Mouse (Mus musculus) right cerebral cortex, postnatal 25 days (tissue): ENCODE measurements around the gene Rtl3.

ENCODE experiments used
- DNase-seq: peaks from one replicate; pipeline ENCODE4 v3.0.0; 2022

Gene Rtl3

DNA sequence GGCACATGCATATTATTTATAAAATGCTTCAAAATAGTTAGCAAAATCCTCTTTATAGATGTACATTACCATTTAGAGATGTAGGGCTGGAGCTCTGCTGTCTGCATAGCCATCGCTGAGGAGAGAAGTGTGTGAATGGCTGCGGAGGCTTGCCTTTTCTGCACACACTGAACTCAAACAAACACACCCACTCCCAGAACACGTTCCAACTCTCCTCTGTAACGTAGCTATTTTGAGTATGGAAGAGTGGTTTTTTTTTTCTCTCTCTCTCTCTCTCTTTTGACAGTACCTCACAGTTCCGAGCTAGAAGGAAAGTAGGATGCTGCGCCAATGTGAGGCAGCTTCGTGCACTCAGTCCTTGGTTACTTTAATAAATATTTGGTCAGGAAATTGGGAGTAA lies at the start of gene Rtl3:
Gene Rtl3 (minus strand): TSS at position 236 of the 400 bp plus-strand sequence.
- peak; percentile 18 for DNase-seq

DNA sequence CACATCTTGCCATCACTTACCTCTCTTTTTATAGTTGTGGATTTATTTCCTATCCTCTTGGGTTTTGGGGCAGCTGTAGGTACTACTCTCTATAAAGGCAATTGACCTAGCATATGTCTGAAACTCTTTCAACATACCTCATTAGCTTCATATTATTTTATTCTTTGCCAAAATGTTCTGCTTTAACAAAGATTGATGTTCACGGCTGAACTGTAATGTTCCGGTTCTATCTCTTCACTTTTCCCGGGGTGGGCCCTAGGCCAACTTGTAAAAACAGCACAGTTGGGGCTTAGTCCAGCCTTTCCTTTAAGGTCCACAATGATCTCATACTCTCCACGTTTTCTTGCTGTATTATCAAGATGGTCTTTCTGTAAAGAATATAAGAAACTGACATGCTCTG lies 31.9 kb upstream of the Rtl3 start:
- no peak for DNase-seq

DNA sequence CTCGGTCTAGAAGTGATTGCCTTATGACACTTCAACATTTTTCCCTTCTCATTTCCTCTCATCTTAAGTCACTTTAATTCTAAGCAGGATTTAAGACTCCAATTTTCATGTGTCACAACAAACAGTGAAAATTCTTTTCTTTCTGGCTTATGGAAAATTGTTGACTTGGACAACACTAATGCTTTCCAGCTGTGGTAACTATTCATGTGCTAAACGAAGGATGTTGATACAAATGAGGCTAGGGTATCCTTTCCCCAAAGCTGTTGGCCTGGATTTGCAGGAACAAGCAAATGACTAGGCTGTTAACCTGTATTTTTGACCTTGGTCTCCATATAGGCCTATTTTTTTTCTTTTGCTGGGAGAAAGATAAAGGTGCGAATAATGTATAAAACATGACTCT lies 31.4 kb upstream of the Rtl3 start:
- DNase-seq = no peak

DNA sequence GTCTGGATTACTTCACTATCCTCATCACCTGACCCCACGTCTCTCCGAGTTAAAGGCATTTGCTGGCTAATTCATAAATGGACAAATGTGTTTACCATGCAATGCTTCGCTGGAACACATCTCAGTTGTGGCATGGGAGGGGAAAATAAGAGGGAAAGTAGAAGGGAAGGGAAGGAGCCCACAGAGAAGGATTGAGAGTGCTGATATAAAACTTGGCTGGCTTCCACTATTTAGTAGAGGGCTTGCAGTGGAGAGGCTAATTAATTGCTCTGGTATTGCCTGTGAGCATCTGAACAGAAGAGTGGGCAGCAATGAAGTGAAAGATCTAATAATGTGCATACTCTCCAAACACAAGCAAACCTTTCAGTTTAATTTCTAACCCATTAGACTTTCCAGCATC lies 31.0 kb upstream of the Rtl3 start:
- no peak for DNase-seq

DNA sequence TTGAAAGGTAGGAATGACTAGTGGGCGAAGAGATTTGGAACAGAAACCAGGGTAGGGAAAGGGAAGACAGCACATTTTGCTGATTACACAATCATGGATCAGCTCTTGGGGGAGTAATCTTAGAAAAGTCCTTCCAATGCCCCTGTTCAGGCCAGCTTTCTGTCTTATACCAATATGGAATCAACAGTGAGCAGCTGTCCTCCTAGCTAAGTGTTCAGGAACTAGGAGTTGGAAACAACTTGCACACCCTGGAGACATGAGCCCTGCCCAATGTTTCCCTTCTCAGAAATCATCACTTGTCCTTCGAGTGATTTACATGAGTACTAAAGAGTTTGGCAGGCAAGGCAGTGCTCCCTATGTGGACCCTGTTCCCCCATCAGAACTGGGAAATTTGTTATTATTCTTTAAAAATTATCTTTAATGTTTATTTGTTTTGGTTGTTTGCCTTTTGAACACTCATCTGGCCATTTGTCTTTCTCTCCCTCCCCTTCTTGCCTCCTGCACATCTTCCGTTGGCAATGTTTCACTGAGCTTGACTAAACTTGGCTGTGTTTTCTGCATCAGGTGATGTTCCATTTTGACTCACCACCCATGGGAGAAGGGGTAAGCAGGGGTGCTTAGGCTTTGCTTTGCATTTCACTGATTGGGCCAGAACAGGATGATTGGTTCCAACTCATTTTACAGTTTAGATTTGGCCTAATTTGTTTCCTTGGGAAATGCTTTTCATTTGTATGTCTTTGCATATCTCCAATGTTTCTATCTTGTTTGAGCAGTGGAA lies 13.3 kb upstream of the Rtl3 start:
- no peak for DNase-seq

DNA sequence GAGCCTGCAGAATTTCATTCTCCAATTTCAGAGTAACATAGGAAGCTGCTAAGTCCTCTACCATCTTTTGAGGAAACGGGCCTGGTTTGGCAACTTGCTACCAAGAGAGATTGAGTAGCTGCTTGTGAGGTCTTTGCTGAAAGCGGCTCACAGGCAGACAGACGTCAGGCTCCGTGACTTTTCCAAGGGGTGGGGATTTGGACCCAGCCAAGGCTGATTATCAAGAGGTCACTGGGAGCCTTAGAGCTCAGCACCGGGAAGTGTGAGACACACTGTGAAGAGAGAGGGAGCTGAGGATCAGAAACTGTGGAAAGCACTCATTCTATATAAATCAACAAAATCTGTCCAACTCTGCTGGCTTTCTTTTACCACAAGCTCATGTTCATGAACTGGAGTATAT lies 853 bp downstream of the Rtl3 start:
- no peak for DNase-seq

DNA sequence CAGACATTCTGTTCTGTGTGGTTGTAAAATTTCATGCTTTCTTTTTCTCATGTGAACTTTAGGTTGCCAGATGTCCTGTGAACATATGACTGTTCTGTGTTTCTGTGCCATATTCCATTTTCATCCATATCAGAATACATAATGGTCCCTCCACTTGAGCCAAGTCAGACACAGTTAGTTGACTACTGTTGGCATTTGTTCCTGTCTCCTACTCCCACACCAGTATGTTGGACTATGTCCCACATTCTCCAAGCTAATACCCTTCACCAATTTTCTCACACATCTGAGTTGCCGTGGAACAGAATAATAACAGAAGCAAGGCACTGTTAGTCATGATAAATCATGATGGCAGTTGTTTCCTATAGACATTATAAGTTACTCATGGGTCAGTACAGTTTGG lies 9.9 kb downstream of the Rtl3 start:
- no peak for DNase-seq

DNA sequence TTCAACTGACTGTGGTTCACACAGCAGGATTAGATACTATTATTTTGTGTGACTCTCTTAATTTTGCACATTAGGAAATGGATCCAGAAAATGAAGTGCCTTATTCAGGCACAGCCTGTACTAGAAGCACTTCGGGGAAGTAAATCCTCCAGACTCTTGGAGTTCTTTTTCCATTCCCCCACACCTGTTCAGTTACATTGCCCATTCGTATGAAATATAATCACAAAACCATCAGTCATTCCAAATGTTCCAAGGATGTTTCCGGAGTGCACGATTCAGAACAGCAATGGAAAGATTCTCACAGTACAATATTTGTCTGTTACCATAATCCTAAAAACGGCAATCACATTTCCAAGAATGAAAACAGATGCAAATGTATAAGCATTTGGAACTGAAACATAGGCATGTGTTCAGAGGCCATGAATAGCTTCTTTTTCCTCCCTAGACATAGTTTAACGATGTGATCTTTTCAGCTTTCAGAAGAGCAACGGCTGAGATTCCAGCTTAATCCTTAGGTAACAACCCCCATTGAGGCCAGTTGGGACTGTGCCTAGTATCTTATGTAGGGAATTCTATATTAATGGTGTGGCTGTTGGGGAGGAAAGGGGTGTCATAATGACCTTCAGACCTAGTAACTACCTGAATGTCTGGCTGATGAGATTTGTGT lies 30.8 kb downstream of the Rtl3 start:
- DNase-seq = no peak

DNA sequence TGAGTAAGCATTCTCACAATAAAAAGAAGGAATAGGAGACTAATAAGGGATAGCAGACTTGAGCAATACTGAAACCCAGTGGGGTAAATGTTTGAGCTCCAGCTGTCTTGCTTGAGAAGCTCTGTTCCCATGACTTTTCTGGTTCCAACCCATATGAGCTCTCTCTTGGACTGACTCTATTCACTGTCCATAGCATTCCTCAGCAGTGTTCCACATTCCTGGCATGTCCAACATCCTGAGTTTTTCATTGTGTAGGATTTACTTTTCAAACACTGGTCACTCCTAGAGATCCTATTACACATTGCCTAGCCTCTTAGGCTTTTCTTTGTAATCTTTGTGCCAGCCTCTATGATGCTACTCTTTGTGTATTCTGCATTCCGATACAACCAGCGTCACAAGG lies 36.1 kb downstream of the Rtl3 start:
- no peak for DNase-seq

DNA sequence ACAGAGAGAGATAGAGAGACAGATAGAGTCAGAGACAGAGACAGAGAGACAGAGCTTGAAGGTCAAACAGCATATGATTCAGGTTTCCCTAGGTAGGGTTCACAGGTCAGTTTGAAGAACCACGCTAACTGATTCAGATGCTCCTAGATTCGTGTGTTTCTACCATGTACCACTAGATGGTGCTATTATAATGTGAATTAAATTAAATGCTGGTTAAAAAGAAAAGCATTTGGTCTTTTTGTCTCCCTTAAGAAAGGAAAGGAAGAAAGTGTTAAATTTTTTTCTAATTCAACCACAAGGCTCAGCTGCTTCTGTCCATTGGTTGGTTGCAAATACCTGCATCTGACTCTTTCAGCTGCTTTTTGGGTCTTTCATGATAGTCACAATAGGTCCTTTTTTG lies 45.8 kb downstream of the Rtl3 start:
- no peak for DNase-seq
